Mouse (Mus musculus) stomach, embryonic 16.5 days (tissue): ENCODE data around the gene Rtl1. TPM values are rescaled to one million over a fixed set of nuclear protein-coding genes. Genes with fewer than 3 reads are reported as not detected.

Experiments used
- ATAC-seq: fragments of 200-750 bp; cut with Nextera tagmentation; 2 replicates; pipeline ENCODE4 v1.8.0; 2017; ENCODE audit warnings: moderate number of reproducible peaks, moderate TSS enrichment; ENCODE audit not compliant: insufficient read depth, low FRiP score
- H3K27ac ChIP-seq: fragments of 300-500 bp; sonication (generic); 2 replicates; pipeline ENCODE4 v1.5.1; 2014; ENCODE audit warnings: low read length
- H3K27me3 ChIP-seq: fragments of 300-500 bp; sonication (generic); 2 replicates; pipeline ENCODE4 v1.6.1; 2014; ENCODE audit warnings: low read length, control low read depth, mixed read lengths; ENCODE audit not compliant: control insufficient read depth, insufficient read depth
- H3K36me3 ChIP-seq: fragments of 300-500 bp; sonication (generic); 2 replicates; pipeline ENCODE4 v1.6.1; 2014; ENCODE audit warnings: low read length; ENCODE audit not compliant: control insufficient read depth, insufficient read depth
- H3K4me1 ChIP-seq: fragments of 300-500 bp; sonication (generic); 2 replicates; pipeline ENCODE4 v1.6.1; 2014; ENCODE audit warnings: low read length, control low read depth, mixed read lengths; ENCODE audit not compliant: control insufficient read depth, insufficient read depth
- H3K4me2 ChIP-seq: fragments of 300-500 bp; sonication (generic); 2 replicates; pipeline ENCODE4 v1.6.1; 2014; ENCODE audit warnings: low read depth, low read length, mixed read lengths
- H3K4me3 ChIP-seq: fragments of 300-500 bp; sonication (generic); replicated peaks from 2 replicates; pipeline ENCODE4 v1.5.1; 2014; ENCODE audit warnings: mild to moderate bottlenecking, low read length
- H3K9ac ChIP-seq: fragments of 300-500 bp; sonication (generic); 2 replicates; pipeline ENCODE4 v1.6.1; 2014; ENCODE audit warnings: low read length
- H3K9me3 ChIP-seq: fragments of 300-500 bp; sonication (generic); replicated peaks from 2 replicates; pipeline ENCODE4 v1.6.1; 2016; ENCODE audit warnings: low read length, control low read depth; ENCODE audit not compliant: control insufficient read depth
- WGBS: fragments of 180-500 bp; shearing (Covaris S2); extraction: QIAGEN DNeasy Blood & Tissue Kit; methylation state at CpG from one replicate; pipeline ENCODE4 v1.1.7; 2014; 5-methylcytosine and 5-hydroxymethylcytosine counted together
- polyA plus RNA-seq: library from polyadenylated mRNA; unstranded; fragments of >200 nt; fragmentation: Nextera tagmentation; extraction: Ambion mirVana; gene quantifications from 2 replicates; pipeline ENCODE4 v1.2.1, GENCODE M21; 2015

Rtl1 gene
- polyA plus RNA-seq, 1 experiment from 2014 or later = 2.3 TPM

GRCm38 (mm10) chr12:109553568-109553967 is 46.6 kb downstream of the Rtl1 start:
- no peak for ATAC-seq
- no peak overlapping the region for H3K4me2 ChIP-seq
- H3K9ac ChIP-seq = no peak overlapping the region
- 67% methylated on average over 1 of the region's 1 CpGs for WGBS
- no peaks in the 10 kb centered on the region for H3K36me3 ChIP-seq
- no peaks in the 10 kb centered on the region for H3K27me3 ChIP-seq
- H3K4me3 ChIP-seq = no peak overlapping the region
- no peaks in the 10 kb centered on the region for H3K4me1 ChIP-seq
- no peaks in the 10 kb centered on the region for H3K9me3 ChIP-seq
- no peak overlapping the region for H3K27ac ChIP-seq

GRCm38 (mm10) chr12:109552754-109553525 is 47.2 kb downstream of the Rtl1 start:
- 63% methylated on average over 18 of the region's 18 CpGs for WGBS
- no peaks in the 10 kb centered on the region for H3K27me3 ChIP-seq
- no peaks in the 10 kb centered on the region for H3K4me1 ChIP-seq
- no peak overlapping the region for H3K4me3 ChIP-seq
- H3K27ac ChIP-seq = no peak overlapping the region
- ATAC-seq = no peak
- H3K4me2 ChIP-seq = no peak overlapping the region
- H3K36me3 ChIP-seq = no peaks in the 10 kb centered on the region
- H3K9me3 ChIP-seq = no peaks in the 10 kb centered on the region
- no peak overlapping the region for H3K9ac ChIP-seq

- no peak overlapping the region for H3K9ac ChIP-seq
- no peaks in the 10 kb centered on the region for H3K9me3 ChIP-seq
- 0 out of 2 replicates have a peak, but pooled peaks cover under 1% of the 10 kb centered on the region for H3K4me1 ChIP-seq
- 64% methylated on average over 2 of the region's 2 CpGs for WGBS
- no peak overlapping the region for H3K4me3 ChIP-seq
- no peak overlapping the region for H3K4me2 ChIP-seq
- H3K27me3 ChIP-seq = no peaks in the 10 kb centered on the region
- H3K36me3 ChIP-seq = no peaks in the 10 kb centered on the region
- H3K27ac ChIP-seq = 0 out of 2 replicates have a peak overlapping the region, but pooled peaks have one; percentile 19
- ATAC-seq = no peak
These were observed 48.4 kb downstream of the Rtl1 start for GRCm38 (mm10) chr12:109551771-109552170.

GRCm38 (mm10) chr12:109547085-109547484 is 53.0 kb downstream of the Rtl1 start:
- no peak overlapping the region for H3K4me2 ChIP-seq
- H3K36me3 ChIP-seq = peaks cover 7% of the 10 kb centered on the region; the same call in 1 of the 2 replicates
- ATAC-seq = no peak
- no peak overlapping the region for H3K4me3 ChIP-seq
- WGBS = 51% methylated on average over 2 of the region's 2 CpGs
- no peaks in the 10 kb centered on the region for H3K27me3 ChIP-seq
- no peak overlapping the region for H3K27ac ChIP-seq
- peaks cover 10% of the 10 kb centered on the region for H3K9me3 ChIP-seq
- H3K9ac ChIP-seq = no peak overlapping the region
- H3K4me1 ChIP-seq = 0 out of 2 replicates have a peak, but pooled peaks cover 3% of the 10 kb centered on the region

- no peak overlapping the region for H3K27ac ChIP-seq
- H3K27me3 ChIP-seq = no peaks in the 10 kb centered on the region
- peaks cover 7% of the 10 kb centered on the region; the same call in 1 of the 2 replicates for H3K36me3 ChIP-seq
- no peak for ATAC-seq
- no peak overlapping the region for H3K4me3 ChIP-seq
- H3K9me3 ChIP-seq = peaks cover 14% of the 10 kb centered on the region
- 0 out of 2 replicates have a peak, but pooled peaks cover 3% of the 10 kb centered on the region for H3K4me1 ChIP-seq
- WGBS = 70% methylated on average over 30 of the region's 30 CpGs
- no peak overlapping the region for H3K9ac ChIP-seq
- H3K4me2 ChIP-seq = no peak overlapping the region
These were observed 54.0 kb downstream of the Rtl1 start for GRCm38 (mm10) chr12:109545875-109546732.

GRCm38 (mm10) chr12:109543281-109543923 is 56.7 kb downstream of the Rtl1 start:
- H3K9me3 ChIP-seq = peaks cover 31% of the 10 kb centered on the region
- no peak overlapping the region for H3K27ac ChIP-seq
- H3K27me3 ChIP-seq = no peaks in the 10 kb centered on the region
- WGBS = 67% methylated on average over 4 of the region's 4 CpGs
- ATAC-seq = no peak
- no peak overlapping the region for H3K9ac ChIP-seq
- H3K4me1 ChIP-seq = 0 out of 2 replicates have a peak, but pooled peaks cover 3% of the 10 kb centered on the region
- H3K36me3 ChIP-seq = peaks cover 7% of the 10 kb centered on the region; the same call in 1 of the 2 replicates
- H3K4me2 ChIP-seq = no peak overlapping the region
- no peak overlapping the region for H3K4me3 ChIP-seq

GRCm38 (mm10) chr12:109542635-109543249 is 57.4 kb downstream of the Rtl1 start:
- 56% methylated on average over 17 of the region's 17 CpGs for WGBS
- Histone ChIP-seq H3K9ac (no peak overlapping the region), H3K4me2 (peak overlapping the region; percentile 49), H3K9me3 (peaks cover 35% of the 10 kb centered on the region), H3K36me3 (peaks cover 7% of the 10 kb centered on the region; the same call in 1 of the 2 replicates), H3K27me3 (no peaks in the 10 kb centered on the region), H3K27ac (no peak overlapping the region), H3K4me1 (0 out of 2 replicates have a peak, but pooled peaks cover 3% of the 10 kb centered on the region), H3K4me3 (peak overlapping the region; percentile 56)
- ATAC-seq = peak; percentile 70

GRCm38 (mm10) chr12:109542011-109542410 is 58.1 kb downstream of the Rtl1 start:
- Histone ChIP-seq H3K36me3 (peaks cover 7% of the 10 kb centered on the region; the same call in 1 of the 2 replicates), H3K27me3 (no peaks in the 10 kb centered on the region), H3K9ac (peak overlapping the region; percentile 77), H3K27ac (peak overlapping the region; percentile 62), H3K4me2 (peak overlapping the region; percentile 49), H3K4me1 (0 out of 2 replicates have a peak, but pooled peaks cover 3% of the 10 kb centered on the region), H3K4me3 (peak overlapping the region; percentile 56), H3K9me3 (peaks cover 37% of the 10 kb centered on the region)
- ATAC-seq = no peak
- WGBS = 37% methylated on average over 14 of the region's 14 CpGs
